Mouse (Mus musculus) intestine, embryonic 16.5 days (tissue): ENCODE results near the gene Fasn. TPM values are rescaled to one million over a fixed set of nuclear protein-coding genes. Genes with fewer than 3 reads are reported as not detected.
"Not testable (repeated sequence)": the region's sequence is repeated elsewhere in the genome, so short reads cannot be mapped to it uniquely, and the experiment has no call there.

ENCODE experiments used
- ATAC-seq: fragments of 200-750 bp; cut with Nextera tagmentation; 2 replicates; pipeline ENCODE4 v1.8.0; 2017; ENCODE audit warnings: moderate TSS enrichment, moderate library complexity
- H3K27ac ChIP-seq: fragments of 300-500 bp; sonication (generic); 2 replicates; pipeline ENCODE4 v1.5.1; 2014; ENCODE audit warnings: mild to moderate bottlenecking, low read length
- H3K27me3 ChIP-seq: fragments of 300-500 bp; sonication (generic); replicated peaks from 2 replicates; pipeline ENCODE4 v1.6.1; 2014; ENCODE audit warnings: low read length, control low read depth, mixed read lengths; ENCODE audit not compliant: control insufficient read depth, insufficient read depth
- H3K36me3 ChIP-seq: fragments of 300-500 bp; sonication (generic); 2 replicates; pipeline ENCODE4 v1.6.1; 2014; ENCODE audit warnings: low read length, control low read depth; ENCODE audit not compliant: control insufficient read depth, insufficient read depth
- H3K4me1 ChIP-seq: fragments of 300-500 bp; sonication (generic); 2 replicates; pipeline ENCODE4 v1.6.1; 2014; ENCODE audit warnings: low read length, control low read depth, mixed read lengths; ENCODE audit not compliant: control insufficient read depth, insufficient read depth
- H3K4me2 ChIP-seq: fragments of 300-500 bp; sonication (generic); 2 replicates; pipeline ENCODE4 v1.6.1; 2014; ENCODE audit warnings: low read depth, low read length, control low read depth
- H3K4me3 ChIP-seq: fragments of 300-500 bp; sonication (generic); 2 replicates; pipeline ENCODE4 v1.5.1; 2014; ENCODE audit warnings: mild to moderate bottlenecking, low read length
- H3K9ac ChIP-seq: fragments of 300-500 bp; sonication (generic); 2 replicates; pipeline ENCODE4 v1.6.1; 2014; ENCODE audit warnings: low read depth, low read length
- H3K9me3 ChIP-seq: fragments of 300-500 bp; sonication (generic); 2 replicates; pipeline ENCODE4 v1.6.1; 2016; ENCODE audit warnings: low read length, control low read depth; ENCODE audit not compliant: control insufficient read depth
- WGBS: fragments of 180-500 bp; shearing (Covaris S2); extraction: QIAGEN DNeasy Blood & Tissue Kit; methylation state at CpG from one replicate; pipeline ENCODE4 v1.1.7; 2014; 5-methylcytosine and 5-hydroxymethylcytosine counted together
- polyA plus RNA-seq: library from polyadenylated mRNA; unstranded; fragments of >200 nt; fragmentation: Nextera tagmentation; extraction: Ambion mirVana; gene quantifications from 2 replicates; pipeline ENCODE4 v1.2.1, GENCODE M21; 2015

The Fasn gene
- 42.0 and 47.6 TPM in 2 replicates for polyA plus RNA-seq

GRCm38 (mm10) chr11:120823956-120824786 is at the start of gene Fasn:
Fasn (minus strand) TSS chr11:120824547.
- H3K27me3 ChIP-seq, result no peaks in the 10 kb centered on the region
- H3K4me3 ChIP-seq, result peak within 1 kb of the TSS; percentile 78
- peak within 1 kb of the TSS; percentile 96 for H3K27ac ChIP-seq
- peaks cover 33% of the 10 kb centered on the region for H3K4me1 ChIP-seq
- H3K4me2 ChIP-seq, result peak within 1 kb of the TSS; percentile 79
- peak within 1 kb of the TSS; percentile 96 for H3K9ac ChIP-seq
- H3K36me3 ChIP-seq, result peaks cover 23% of the 10 kb centered on the region
- WGBS, result under 1% methylated on average over 105 of the region's 109 CpGs
- ATAC-seq, result peak; percentile 92
- H3K9me3 ChIP-seq, result no peaks in the 10 kb centered on the region

GRCm38 (mm10) chr11:120873206-120873605 is 48.9 kb upstream of the Fasn start:
- Histone ChIP-seq H3K9ac (no peak overlapping the region), H3K27me3 (no peaks in the 10 kb centered on the region), H3K4me2 (no peak overlapping the region), H3K27ac (no peak overlapping the region), H3K36me3 (no peaks in the 10 kb centered on the region), H3K9me3 (no peaks in the 10 kb centered on the region), H3K4me1 (no peaks in the 10 kb centered on the region), H3K4me3 (no peak overlapping the region)
- WGBS, result 69% methylated on average over 6 of the region's 6 CpGs
- no peak for ATAC-seq

GRCm38 (mm10) chr11:120871521-120871920 is 47.2 kb upstream of the Fasn start:
- H3K4me1 ChIP-seq, result no peaks in the 10 kb centered on the region
- H3K4me2 ChIP-seq, result no peak overlapping the region
- H3K4me3 ChIP-seq, result no peak overlapping the region
- H3K9me3 ChIP-seq, result no peaks in the 10 kb centered on the region
- no peaks in the 10 kb centered on the region for H3K27me3 ChIP-seq
- H3K36me3 ChIP-seq, result no peaks in the 10 kb centered on the region
- ATAC-seq, result no peak
- WGBS, result 93% methylated on average over 9 of the region's 9 CpGs
- no peak overlapping the region for H3K9ac ChIP-seq
- H3K27ac ChIP-seq, result no peak overlapping the region

- Histone ChIP-seq H3K36me3 (no peaks in the 10 kb centered on the region), H3K9me3 (no peaks in the 10 kb centered on the region), H3K4me1 (no peaks in the 10 kb centered on the region), H3K27ac (no peak overlapping the region), H3K9ac (no peak overlapping the region), H3K4me2 (no peak overlapping the region), H3K4me3 (no peak overlapping the region), H3K27me3 (no peaks in the 10 kb centered on the region)
- ATAC-seq, result no peak
- WGBS, result 93% methylated on average over 1 of the region's 1 CpGs
These were observed 41.5 kb upstream of the Fasn start for GRCm38 (mm10) chr11:120865816-120866215.

GRCm38 (mm10) chr11:120862819-120863218 is 38.5 kb upstream of the Fasn start:
- Histone ChIP-seq H3K4me2 (no peak overlapping the region), H3K27ac (no peak overlapping the region), H3K9ac (no peak overlapping the region), H3K4me1 (no peaks in the 10 kb centered on the region), H3K4me3 (no peak overlapping the region), H3K9me3 (no peaks in the 10 kb centered on the region), H3K36me3 (peaks cover 6% of the 10 kb centered on the region; the same call in 1 of the 2 replicates), H3K27me3 (no peaks in the 10 kb centered on the region)
- no peak for ATAC-seq
- 77% methylated on average over 10 of the region's 10 CpGs for WGBS

- H3K4me1 ChIP-seq, result peaks cover 22% of the 10 kb centered on the region
- H3K9ac ChIP-seq, H3K27me3 ChIP-seq, H3K4me2 ChIP-seq, H3K27ac ChIP-seq, H3K9me3 ChIP-seq, H3K36me3 ChIP-seq, H3K4me3 ChIP-seq: not testable (repeated sequence)
- 89% methylated on average over 3 of the region's 3 CpGs for WGBS
- ATAC-seq, result peak; percentile 60
These were observed 31.6 kb upstream of the Fasn start for GRCm38 (mm10) chr11:120855938-120856337.

- H3K9me3 ChIP-seq, result no peaks in the 10 kb centered on the region
- H3K4me1 ChIP-seq, result peaks cover 30% of the 10 kb centered on the region
- no peak overlapping the region for H3K4me3 ChIP-seq
- 0 out of 2 replicates have a peak, but pooled peaks cover 6% of the 10 kb centered on the region for H3K36me3 ChIP-seq
- no peak overlapping the region for H3K27ac ChIP-seq
- H3K4me2 ChIP-seq, result no peak overlapping the region
- 64% methylated on average over 4 of the region's 4 CpGs for WGBS
- peak; percentile 9 for ATAC-seq
- no peaks in the 10 kb centered on the region for H3K27me3 ChIP-seq
- no peak overlapping the region for H3K9ac ChIP-seq
These were observed 29.4 kb upstream of the Fasn start for GRCm38 (mm10) chr11:120853788-120854187.

- Histone ChIP-seq H3K4me1 (peaks cover 30% of the 10 kb centered on the region), H3K9me3 (no peaks in the 10 kb centered on the region), H3K4me2 (no peak overlapping the region), H3K9ac (no peak overlapping the region), H3K27ac (no peak overlapping the region), H3K36me3 (0 out of 2 replicates have a peak, but pooled peaks cover 2% of the 10 kb centered on the region), H3K27me3 (no peaks in the 10 kb centered on the region), H3K4me3 (no peak overlapping the region)
- 99% methylated on average over 4 of the region's 4 CpGs for WGBS
- no peak for ATAC-seq
These were observed 28.8 kb upstream of the Fasn start for GRCm38 (mm10) chr11:120853158-120853557.

GRCm38 (mm10) chr11:120852083-120852935 is 28.0 kb upstream of the Fasn start:
- no peak overlapping the region for H3K4me2 ChIP-seq
- no peaks in the 10 kb centered on the region for H3K9me3 ChIP-seq
- no peak overlapping the region for H3K27ac ChIP-seq
- no peaks in the 10 kb centered on the region for H3K27me3 ChIP-seq
- WGBS, result 65% methylated on average over 11 of the region's 11 CpGs
- ATAC-seq, result no peak
- H3K36me3 ChIP-seq, result no peaks in the 10 kb centered on the region
- no peak overlapping the region for H3K9ac ChIP-seq
- no peak overlapping the region for H3K4me3 ChIP-seq
- H3K4me1 ChIP-seq, result peaks cover 30% of the 10 kb centered on the region
